Mouse (Mus musculus) CH12.LX (cell line): ENCODE measurements around the gene Begain.

Experiments
- CTCF ChIP-seq, 2 experiments: IDR thresholded peaks in 1 of 2; conservative IDR thresholded peaks in 1 of 2; 2 replicates each; pipeline ENCODE4 v1.5.1; 2011 to 2012; ENCODE audit warnings: low read depth in 2 of 2, low read length in 2 of 2, improper control_type of control experiment in 1 of 2, inconsistent platforms in 1 of 2, mild to moderate bottlenecking in 1 of 2, moderate library complexity in 1 of 2
- EP300 ChIP-seq: IDR thresholded peaks from 2 replicates; pipeline ENCODE4 v1.6.1; 2011; ENCODE audit warnings: low read length, improper control_type of control experiment
- SMC3 ChIP-seq: IDR thresholded peaks from 2 replicates; pipeline ENCODE4 v1.6.1; 2011; ENCODE audit warnings: low read depth, low read length, improper control_type of control experiment

DNA sequence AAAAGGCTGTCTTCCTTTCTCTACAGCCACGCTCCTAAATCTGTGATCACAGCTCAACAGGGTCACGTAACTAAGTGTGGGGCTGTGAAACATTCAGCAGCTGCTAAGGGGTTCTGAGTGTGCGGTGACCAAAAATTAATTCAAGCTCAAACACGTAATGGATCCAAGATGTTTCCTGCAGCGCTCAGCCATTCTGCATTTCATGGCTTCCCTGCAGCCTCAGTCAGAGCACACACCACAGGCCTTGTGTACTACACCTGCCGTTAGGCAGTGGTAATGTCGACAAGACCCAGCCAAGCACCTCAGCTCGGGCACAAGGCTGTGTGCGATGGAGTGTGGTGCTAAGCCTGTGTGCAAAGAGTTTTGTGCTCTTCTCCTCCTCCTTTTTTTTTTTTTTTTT, 80.6 kb downstream of the Begain start:
- no peak for TF ChIP-seq CTCF (conservative IDR thresholded peaks at IDR 0.05 in 1 of 2, IDR thresholded peaks at IDR 0.05 in 1 of 2; ENCODE audit: low read depth in 2 of 2, low read length in 2 of 2)
- TF ChIP-seq SMC3: no peak
- TF ChIP-seq EP300: no peak
